Mouse (Mus musculus) liver, embryonic 14.5 days (tissue): ENCODE data around the gene Dlg2. TPM values are rescaled to one million over a fixed set of nuclear protein-coding genes. Genes with fewer than 3 reads are reported as not detected.

ENCODE experiments used
- ATAC-seq: fragments of 200-750 bp; cut with Nextera tagmentation; 2 replicates; pipeline ENCODE4 v1.8.0; 2017; ENCODE audit warnings: moderate number of reproducible peaks, mild to moderate bottlenecking, moderate library complexity; ENCODE audit not compliant: insufficient read depth
- DNase-seq, 3 experiments: peaks; one replicate each; pipeline ENCODE4 v3.0.0-alpha.2; 2012 to 2013; ENCODE audit warnings: low read depth in 3 of 3, low spot score in 3 of 3
- H3K27ac ChIP-seq: fragments of 300-500 bp; sonication (generic); 2 replicates; pipeline ENCODE4 v1.5.1; 2014; ENCODE audit warnings: moderate library complexity, mild to moderate bottlenecking, control low read depth, inconsistent platforms
- H3K27me3 ChIP-seq: fragments of 300-500 bp; sonication (generic); 2 replicates; pipeline ENCODE4 v1.6.1; 2014; ENCODE audit warnings: mild to moderate bottlenecking, low read length, moderate library complexity; ENCODE audit not compliant: control insufficient read depth, insufficient read depth
- H3K36me3 ChIP-seq: fragments of 300-500 bp; sonication (generic); replicated peaks from 2 replicates; pipeline ENCODE4 v1.6.1; 2014; ENCODE audit warnings: low read depth; ENCODE audit not compliant: control insufficient read depth, insufficient read depth
- H3K4me1 ChIP-seq, 2 experiments: fragments of 200-500 bp in 1 of 2; fragments of 300-500 bp in 1 of 2; sonication (generic) in 1 of 2; replicated peaks; 2 replicates each; pipeline ENCODE4 v1.6.1; 2012 to 2014; ENCODE audit warnings: antibody characterized with exemption in 1 of 2, inconsistent platforms in 1 of 2, low read length in 1 of 2; ENCODE audit not compliant: control insufficient read depth in 2 of 2, insufficient read depth in 2 of 2
- H3K4me2 ChIP-seq: fragments of 300-500 bp; sonication (generic); 2 replicates; pipeline ENCODE4 v1.6.1; 2014; ENCODE audit warnings: low read depth, mild to moderate bottlenecking, control low read depth, moderate library complexity
- H3K4me3 ChIP-seq, 2 experiments: fragments of 200-500 bp in 1 of 2; fragments of 300-500 bp in 1 of 2; sonication (generic) in 1 of 2; 2 replicates each; pipeline ENCODE4 v1.5.1; 2012 to 2014; ENCODE audit warnings: low read depth in 2 of 2, low read length in 2 of 2, mild to moderate bottlenecking in 2 of 2, control low read depth in 1 of 2, inconsistent platforms in 1 of 2, moderate library complexity in 1 of 2; ENCODE audit not compliant: insufficient read depth in 1 of 2
- H3K9ac ChIP-seq: fragments of 300-500 bp; sonication (generic); replicated peaks from 2 replicates; pipeline ENCODE4 v1.6.1; 2014; ENCODE audit warnings: mild to moderate bottlenecking, control low read depth, moderate library complexity
- H3K9me3 ChIP-seq: fragments of 300-500 bp; sonication (generic); 2 replicates; pipeline ENCODE4 v1.6.1; 2016; ENCODE audit warnings: low read length, mixed read lengths; ENCODE audit not compliant: control insufficient read depth
- CTCF ChIP-seq: IDR thresholded peaks from 2 replicates; pipeline ENCODE4 v1.5.1; 2016; ENCODE audit warnings: antibody characterized with exemption, low read depth, control low read depth
- EP300 ChIP-seq: IDR thresholded peaks from 2 replicates; pipeline ENCODE4 v1.6.1; 2016; ENCODE audit warnings: antibody characterized with exemption, low read depth
- WGBS: fragments of 180-500 bp; shearing (Covaris S2); extraction: QIAGEN DNeasy Blood & Tissue Kit; methylation state at CpG from one replicate; pipeline ENCODE4 v1.1.7; 2014; ENCODE audit not compliant: insufficient replicate concordance; 5-methylcytosine and 5-hydroxymethylcytosine counted together
- polyA plus RNA-seq, 2 experiments: library from polyadenylated mRNA; depleted of rRNA in 1 of 2; stranded (reverse) in 1 of 2; unstranded in 1 of 2; fragments of >200 nt; fragmentation: Nextera tagmentation in 1 of 2; extraction: Ambion mirVana in 1 of 2; gene quantifications; 2 replicates each; pipeline versions ENCODE4 v1.2.1 to v1.2.3; 2012 to 2014

Gene Dlg2
- polyA plus RNA-seq, 2 experiments = 0.33 to 0.44 TPM

DNA sequence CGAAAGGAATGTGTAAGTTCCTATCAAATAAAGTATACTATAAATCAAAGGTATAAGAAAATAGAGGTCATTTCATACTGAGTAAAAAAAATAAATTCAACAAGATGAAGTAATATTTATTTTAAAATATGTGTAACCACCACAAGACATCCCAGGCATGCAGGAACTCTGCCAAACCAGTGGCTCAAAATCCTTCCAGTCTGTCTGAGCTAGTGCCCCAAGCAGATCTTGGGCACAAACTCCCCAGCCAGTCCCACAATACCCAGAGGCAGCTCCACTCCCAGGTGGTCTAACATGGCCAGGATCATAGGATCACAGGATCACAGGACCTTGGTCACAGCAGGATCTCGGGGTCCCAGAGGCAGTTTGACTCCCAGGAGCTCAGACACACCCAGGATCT, 1977.7 kb downstream of the Dlg2 start:
- Histone ChIP-seq H3K9me3 (no peaks in the 10 kb centered on the region), H3K4me2 (no peak overlapping the region)
- 42% methylated on average over 2 of the region's 2 CpGs for WGBS

DNA sequence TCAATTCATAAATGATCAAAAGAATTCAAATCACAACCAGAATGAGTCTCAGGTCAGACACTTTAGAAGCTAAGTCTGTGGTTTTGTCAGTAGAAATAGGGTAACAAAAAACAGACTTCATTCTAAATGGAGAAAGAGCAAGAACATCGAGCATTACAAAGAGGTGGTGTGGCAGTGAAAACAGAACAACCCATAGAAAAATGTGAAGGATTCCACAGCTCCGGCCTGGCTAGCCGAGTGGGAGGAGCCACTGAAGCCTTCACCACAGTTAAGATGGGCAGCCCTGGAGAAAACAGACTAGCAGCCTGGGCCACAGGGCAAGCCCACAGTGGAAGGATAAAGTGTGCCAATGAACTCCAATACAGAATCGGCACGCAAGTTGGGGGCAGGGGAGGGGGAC, 1979.5 kb downstream of the Dlg2 start:
- Histone ChIP-seq H3K4me3 (no peak overlapping the region), H3K4me2 (no peak overlapping the region), H3K27ac (no peak overlapping the region), H3K36me3 (no peaks in the 10 kb centered on the region), H3K4me1 (no peaks in the 10 kb centered on the region), H3K27me3 (no peaks in the 10 kb centered on the region), H3K9ac (no peak overlapping the region), H3K9me3 (no peaks in the 10 kb centered on the region)
- ATAC-seq (no peak), DNase-seq (no peak)
- TF ChIP-seq CTCF (no peak), EP300 (no peak)
- 56% methylated on average over 5 of the region's 5 CpGs for WGBS

More for the DNA sequence above, 1977.7 kb downstream of the Dlg2 start:
- DNase-seq (no peak), ATAC-seq (no peak)
- no peak for TF ChIP-seq EP300
- no peak for TF ChIP-seq CTCF
- H3K4me3 ChIP-seq = no peak overlapping the region
- no peaks in the 10 kb centered on the region for H3K36me3 ChIP-seq
- H3K27ac ChIP-seq = no peak overlapping the region
- H3K4me1 ChIP-seq = no peaks in the 10 kb centered on the region
- H3K9ac ChIP-seq = no peak overlapping the region
- no peaks in the 10 kb centered on the region for H3K27me3 ChIP-seq

DNA sequence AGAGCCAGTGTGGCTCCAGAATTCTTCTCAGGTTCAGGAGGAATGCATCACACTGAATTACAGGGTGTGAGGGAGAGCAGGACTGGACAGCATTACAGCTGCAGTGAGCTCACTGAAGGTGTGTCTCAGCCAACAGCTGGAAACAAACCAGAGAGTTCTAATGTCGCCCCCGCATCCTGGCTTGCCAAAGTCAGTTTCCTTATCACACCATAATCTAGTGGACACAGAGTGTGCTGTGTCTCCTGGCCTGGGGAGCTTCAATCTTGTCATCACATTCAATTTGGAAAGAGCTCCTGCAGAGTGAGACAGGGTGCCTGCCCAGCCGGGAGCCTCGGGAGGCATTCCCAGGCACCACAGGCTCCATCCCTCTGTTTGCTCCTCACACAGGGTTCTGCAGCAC, 1981.3 kb downstream of the Dlg2 start:
- no peaks in the 10 kb centered on the region for H3K36me3 ChIP-seq
- DNase-seq (no peak), ATAC-seq (no peak)
- H3K27ac ChIP-seq = no peak overlapping the region
- H3K27me3 ChIP-seq = no peaks in the 10 kb centered on the region
- H3K9me3 ChIP-seq = no peaks in the 10 kb centered on the region
- no peak overlapping the region for H3K4me2 ChIP-seq
- TF ChIP-seq EP300 (no peak), CTCF (no peak)
- no peaks in the 10 kb centered on the region for H3K4me1 ChIP-seq
- H3K9ac ChIP-seq = no peak overlapping the region
- no peak overlapping the region for H3K4me3 ChIP-seq
- WGBS = 34% methylated on average over 4 of the region's 4 CpGs

DNA sequence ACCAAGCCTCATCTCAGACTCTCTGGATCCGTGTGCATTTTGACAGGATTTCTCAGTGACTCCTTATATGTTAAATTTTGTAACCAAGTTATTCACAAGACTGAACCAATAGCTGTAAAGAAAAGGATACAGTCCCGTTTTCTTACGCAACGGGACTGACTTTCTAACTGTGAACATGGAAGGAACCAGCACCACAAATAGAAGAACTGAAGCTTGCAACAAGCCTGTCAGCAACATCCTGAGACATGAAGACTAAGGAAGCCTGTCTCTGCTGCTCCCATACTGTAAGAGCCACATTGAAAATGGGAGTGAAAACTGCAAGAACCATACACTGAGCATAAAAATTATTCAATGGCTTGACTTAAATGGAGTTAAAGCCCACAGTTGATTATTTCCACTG, 1981.8 kb downstream of the Dlg2 start:
- TF ChIP-seq EP300 (no peak), CTCF (no peak)
- H3K27me3 ChIP-seq = no peaks in the 10 kb centered on the region
- no peak for ATAC-seq

DNA sequence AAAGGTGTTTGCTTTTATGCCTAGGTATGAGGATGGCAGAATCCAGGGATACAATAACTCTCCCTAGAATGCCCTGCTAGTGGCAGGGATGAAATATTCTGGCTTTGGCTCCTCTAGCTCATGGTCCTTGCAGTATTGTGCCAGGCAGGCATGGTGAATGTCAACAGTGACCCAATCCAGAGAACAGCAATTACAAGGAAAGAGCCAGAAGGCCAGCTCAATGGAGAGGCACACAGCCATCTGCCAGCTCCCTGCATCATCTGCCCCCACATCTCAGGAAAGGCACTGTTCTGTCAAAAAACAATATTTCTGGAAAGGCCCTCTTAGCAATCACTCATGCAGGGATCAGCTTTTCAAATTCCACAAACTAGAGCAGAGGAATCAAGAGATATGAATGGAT, 1984.1 kb downstream of the Dlg2 start:
- Histone ChIP-seq H3K9ac (no peak overlapping the region), H3K9me3 (no peaks in the 10 kb centered on the region), H3K4me1 (no peaks in the 10 kb centered on the region), H3K4me2 (no peak overlapping the region), H3K27ac (no peak overlapping the region), H3K36me3 (no peaks in the 10 kb centered on the region), H3K27me3 (no peaks in the 10 kb centered on the region), H3K4me3 (no peak overlapping the region)
- DNase-seq = no peak
- TF ChIP-seq CTCF = no peak
- no peak for TF ChIP-seq EP300
- ATAC-seq = no peak

More for the DNA sequence above, 1981.8 kb downstream of the Dlg2 start:
- Histone ChIP-seq H3K4me3 (no peak overlapping the region), H3K36me3 (no peaks in the 10 kb centered on the region), H3K4me1 (no peaks in the 10 kb centered on the region), H3K9me3 (no peaks in the 10 kb centered on the region), H3K4me2 (no peak overlapping the region), H3K9ac (no peak overlapping the region), H3K27ac (no peak overlapping the region)
- DNase-seq = no peak
- 43% methylated on average over 4 of the region's 4 CpGs for WGBS
